Mouse (Mus musculus) layer of hippocampus, adult 2 months (tissue): ENCODE measurements around the gene Rilpl1. TPM values are rescaled to one million over a fixed set of nuclear protein-coding genes. Genes with fewer than 3 reads are reported as not detected.
"Not testable (repeated sequence)": the region's sequence is repeated elsewhere in the genome, so short reads cannot be mapped to it uniquely, and the experiment has no call there.

Experiments
- DNase-seq, 2 experiments: peaks; one replicate each; pipeline ENCODE4 v3.0.0; 2022; ENCODE audit warnings: low spot score in 2 of 2
- H3K27ac ChIP-seq: fragments of 200-600 bp; 2 replicates; pipeline ENCODE4 v1.8.1; 2022
- H3K4me3 ChIP-seq: fragments of 200-600 bp; 2 replicates; pipeline ENCODE4 v1.8.1; 2022; ENCODE audit warnings: mild to moderate bottlenecking
- CTCF ChIP-seq: fragments of 200-600 bp; conservative IDR thresholded peaks from 2 replicates; pipeline ENCODE4 v1.8.1; 2022; ENCODE audit warnings: antibody characterized with exemption, mild to moderate bottlenecking, moderate library complexity
- total RNA-seq, 2 experiments: library from RNA; stranded (reverse); gene quantifications; 2 replicates each; pipeline ENCODE4 v1.2.3; 2021

Gene Rilpl1
- total RNA-seq, 2 experiments from 2014 or later = 69.1 to 78.2 TPM

DNA sequence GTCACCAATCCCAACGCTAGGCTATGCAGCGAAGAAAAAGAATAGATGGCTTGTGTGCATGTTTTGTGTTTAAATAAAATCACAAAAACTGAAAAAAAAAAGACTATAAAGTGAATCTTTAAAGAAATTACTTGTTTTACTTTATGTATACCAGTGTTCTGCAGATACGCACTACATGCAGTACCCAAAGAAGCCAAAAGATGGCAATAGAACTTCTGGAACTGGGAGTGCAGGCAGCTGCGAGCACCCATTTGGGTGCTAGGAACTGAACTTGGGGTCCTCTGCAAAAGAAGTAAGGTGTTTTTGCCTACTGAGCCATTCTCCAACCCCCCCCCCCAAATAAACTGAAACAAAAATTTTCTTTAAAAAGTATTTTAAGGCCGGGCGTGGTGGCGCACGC, 8.2 kb downstream of the Rilpl1 start:
- no peak overlapping the region for H3K27ac ChIP-seq
- peak; percentile 62 for TF ChIP-seq CTCF
- DNase-seq = no peak

DNA sequence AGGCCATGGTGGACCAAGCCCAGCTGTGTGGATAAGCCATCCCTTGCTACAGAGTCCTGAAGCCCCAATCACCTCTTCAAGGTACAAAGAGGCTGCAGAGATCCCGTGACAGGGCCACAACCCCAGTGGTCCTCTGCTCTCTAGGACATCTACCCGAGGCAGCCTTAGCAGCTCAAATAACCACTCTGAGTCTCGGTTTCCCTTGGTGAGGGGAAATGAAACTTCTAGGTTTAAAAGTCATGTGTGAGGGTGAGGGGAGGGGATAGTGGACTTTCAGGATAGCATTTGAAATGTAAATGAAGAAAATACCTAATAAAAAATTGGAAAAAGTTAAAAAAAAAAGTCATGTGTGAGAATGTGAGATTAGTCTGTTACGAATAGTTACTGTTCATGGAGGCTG, 9.6 kb downstream of the Rilpl1 start:
- no peak for DNase-seq
- Histone ChIP-seq H3K27ac (peak overlapping the region; percentile 94), H3K4me3 (no peak overlapping the region)
- TF ChIP-seq CTCF = no peak

More for the DNA sequence above, 8.2 kb downstream of the Rilpl1 start:
- no peak overlapping the region for H3K4me3 ChIP-seq

DNA sequence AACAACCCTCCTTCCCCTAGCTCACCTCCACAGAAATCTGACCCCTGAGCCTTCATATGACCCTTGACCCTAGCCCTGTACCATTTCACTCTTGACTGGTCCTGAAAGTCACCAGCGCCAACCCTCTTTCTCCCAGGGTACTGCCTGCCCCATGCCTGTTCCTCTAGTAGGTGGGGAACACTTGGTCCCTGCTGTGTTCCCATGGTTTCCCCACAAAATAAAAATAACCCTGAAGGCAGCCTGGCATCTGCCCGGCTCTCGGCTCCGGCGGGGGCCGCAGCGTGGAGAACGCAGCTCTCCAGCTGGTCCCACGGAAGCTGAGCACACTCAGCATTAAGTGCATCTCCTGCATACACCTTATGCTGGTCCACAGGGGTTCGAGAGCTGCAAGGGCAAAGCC, 12.5 kb downstream of the Rilpl1 start:
- peak; percentile 86 to 88 for DNase-seq
- peak; percentile 67 for TF ChIP-seq CTCF
- peak overlapping the region; percentile 94 for H3K27ac ChIP-seq
- H3K4me3 ChIP-seq = no peak overlapping the region

DNA sequence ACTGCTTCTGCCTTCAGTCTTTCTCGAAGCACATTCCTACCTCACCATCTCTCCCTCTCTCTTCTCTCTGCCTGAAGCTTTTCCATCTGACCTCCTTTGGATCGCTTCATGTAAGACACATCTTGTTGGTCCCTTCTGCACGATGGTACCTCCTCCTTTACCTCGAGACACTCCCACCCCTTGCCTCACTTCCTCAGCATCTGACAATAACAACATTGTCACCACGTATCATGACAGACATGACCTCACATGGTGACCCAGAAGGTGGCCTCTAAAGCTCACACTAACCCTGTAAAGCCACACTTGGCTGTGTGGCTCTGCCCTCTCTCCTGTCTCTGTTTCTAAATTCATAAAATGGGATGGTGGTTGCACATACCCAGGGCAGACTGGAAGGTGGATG, 15.4 kb downstream of the Rilpl1 start:
- Histone ChIP-seq H3K4me3 (no peak overlapping the region), H3K27ac (peak overlapping the region; percentile 94)
- no peak for DNase-seq
- no peak for TF ChIP-seq CTCF

DNA sequence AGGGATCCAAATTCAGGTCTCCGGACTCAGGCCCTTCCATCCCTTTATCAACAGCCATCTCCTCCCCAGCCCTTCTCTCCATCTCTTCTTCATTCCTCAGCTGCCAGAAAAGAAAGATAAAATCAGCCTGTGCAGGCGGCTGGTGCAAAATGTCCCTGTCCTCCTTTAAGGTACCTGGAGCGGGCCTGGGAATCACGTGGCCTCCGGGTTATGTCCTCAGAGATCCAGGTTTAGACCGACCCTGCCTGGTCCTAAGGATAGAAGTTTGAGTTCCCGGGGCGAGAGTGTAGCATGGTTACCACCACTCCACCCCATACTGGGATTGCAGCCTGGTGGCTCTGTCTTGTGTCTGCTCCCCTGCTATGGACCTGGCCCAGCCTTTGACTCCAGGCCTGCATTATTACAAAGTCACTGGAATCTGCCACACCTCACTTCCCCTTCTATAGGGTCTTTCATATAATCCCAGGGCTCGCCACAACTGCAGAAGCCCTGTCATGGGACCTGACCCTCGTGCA, 20.6 kb downstream of the Rilpl1 start:
- Histone ChIP-seq H3K4me3 (no peak overlapping the region), H3K27ac (peak overlapping the region; percentile 65; the same call in 1 of the 2 replicates)
- TF ChIP-seq CTCF = no peak
- DNase-seq = no peak

DNA sequence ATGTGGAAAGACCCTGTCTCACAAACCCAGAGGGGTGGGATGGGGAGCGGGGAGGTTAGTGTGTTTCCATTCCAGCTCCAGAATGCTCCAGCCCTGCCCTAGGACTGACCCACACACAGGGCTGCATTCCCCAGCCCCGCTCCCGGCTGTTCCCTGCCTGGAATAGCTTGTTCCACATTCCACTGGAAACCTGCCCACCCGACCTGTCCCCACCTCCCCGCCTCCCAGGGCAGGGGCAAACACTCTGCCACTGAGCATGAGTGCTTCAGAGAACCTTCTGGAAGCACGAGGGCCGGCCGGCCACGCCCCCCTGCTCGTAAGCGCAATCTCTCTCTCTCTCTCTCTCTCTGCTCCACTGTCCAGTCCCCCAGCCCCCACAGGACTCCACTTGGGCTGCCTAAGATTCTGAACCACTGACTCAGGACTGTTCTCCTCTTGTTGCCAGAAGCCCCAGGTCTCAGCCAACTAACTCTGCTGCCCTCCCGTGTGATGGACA, 21.4 kb downstream of the Rilpl1 start:
- H3K27ac ChIP-seq = peak overlapping the region; percentile 65
- TF ChIP-seq CTCF = no peak
- DNase-seq = no peak
- no peak overlapping the region for H3K4me3 ChIP-seq

DNA sequence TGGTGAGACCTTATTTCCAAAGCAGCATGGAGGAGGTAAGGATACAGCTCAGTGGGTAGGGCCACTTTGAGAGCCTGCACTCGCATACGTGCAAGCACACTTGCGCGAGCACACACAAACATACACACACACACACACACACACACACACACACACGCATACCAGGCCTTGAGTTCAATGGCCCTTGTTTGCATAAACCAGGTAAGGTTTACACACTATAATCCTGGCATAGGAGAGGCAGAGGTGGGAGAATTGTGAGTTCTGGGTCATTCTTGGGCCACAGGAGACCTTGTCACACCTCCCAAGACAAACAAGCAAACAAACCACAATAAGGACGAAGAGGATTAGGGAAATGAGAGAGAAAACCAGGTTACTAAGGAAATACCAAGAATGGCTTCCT, 22.0 kb downstream of the Rilpl1 start:
- TF ChIP-seq CTCF = no peak
- H3K27ac ChIP-seq = no peak overlapping the region
- no peak for DNase-seq
- H3K4me3 ChIP-seq = no peak overlapping the region

DNA sequence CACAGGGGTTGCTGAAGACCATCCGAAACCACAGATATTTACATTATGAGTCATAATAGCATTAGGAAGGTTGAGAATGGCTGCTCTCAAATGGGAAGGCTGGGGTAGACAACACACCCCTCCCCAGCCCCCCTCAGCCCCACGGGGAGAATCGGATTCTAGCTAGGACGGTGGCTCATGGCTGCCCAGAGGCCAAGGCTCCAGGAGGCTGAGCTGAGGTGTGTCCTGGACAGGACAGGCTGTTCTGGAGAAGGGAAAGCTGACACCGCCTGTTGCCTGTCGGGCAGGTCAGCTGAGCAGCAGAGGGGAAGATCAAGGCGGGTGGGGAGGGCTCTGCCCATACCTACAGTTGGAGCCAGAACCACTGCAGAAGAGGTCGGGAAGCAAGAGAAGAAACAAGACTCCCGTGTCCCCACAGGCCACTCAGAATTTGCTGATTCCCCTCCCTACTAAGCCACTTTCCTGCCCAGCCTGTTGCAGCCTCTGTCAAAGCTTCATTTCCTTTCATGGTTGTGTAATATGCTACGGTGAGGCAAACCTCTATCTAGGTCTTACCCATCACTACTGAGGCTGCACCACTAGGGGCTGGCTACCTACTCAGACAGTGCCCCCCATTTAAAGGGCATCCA, 24.3 kb downstream of the Rilpl1 start:
- TF ChIP-seq CTCF = peak; percentile 28; the same call in 1 of the 2 replicates
- H3K27ac ChIP-seq = peak overlapping the region; percentile 83
- H3K4me3 ChIP-seq = no peak overlapping the region
- DNase-seq = no peak

DNA sequence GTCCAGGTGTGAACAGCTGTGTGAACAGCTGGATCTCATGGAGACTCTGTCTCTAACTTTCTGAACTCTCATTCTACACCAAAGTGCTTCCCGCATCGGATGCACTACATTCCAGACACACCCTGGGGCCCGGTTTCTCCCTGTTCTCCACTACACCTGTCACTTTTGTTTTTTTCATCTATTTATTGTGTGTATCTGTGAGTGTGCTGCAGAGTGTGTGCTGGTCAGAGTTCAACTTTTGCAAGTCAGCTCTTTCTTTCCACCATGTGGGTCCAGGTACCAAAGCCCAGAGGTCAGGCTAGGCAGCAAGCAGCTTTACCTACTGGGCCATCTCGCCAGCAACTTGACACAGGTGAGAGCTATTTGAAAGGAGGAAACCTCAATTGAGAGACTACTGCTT, 26.0 kb downstream of the Rilpl1 start:
- DNase-seq = no peak
- TF ChIP-seq CTCF = no peak
- H3K27ac ChIP-seq = peak overlapping the region; percentile 92
- no peak overlapping the region for H3K4me3 ChIP-seq

DNA sequence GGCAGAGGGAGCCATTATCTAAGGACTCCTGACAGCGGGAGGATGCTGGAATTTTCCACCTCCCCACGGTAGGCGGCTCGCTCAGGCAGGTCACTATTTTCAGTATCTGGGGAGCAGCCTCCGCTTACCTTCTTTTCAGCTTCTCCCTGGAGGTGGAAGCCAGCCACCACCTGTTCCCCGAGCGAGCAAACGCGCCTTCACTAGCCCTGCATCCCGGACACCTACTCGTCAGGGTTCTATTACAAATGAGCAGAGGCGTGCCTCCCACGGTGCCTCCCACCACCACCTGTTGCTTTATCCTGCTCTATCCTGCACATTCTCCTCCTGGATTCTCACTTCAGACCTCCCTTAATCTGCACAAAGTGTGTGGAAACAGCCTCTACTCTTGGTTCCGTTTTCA, 27.4 kb downstream of the Rilpl1 start:
- peak; percentile 84 to 91 for DNase-seq
- Histone ChIP-seq H3K4me3 (no peak overlapping the region), H3K27ac (peak overlapping the region; percentile 92)
- TF ChIP-seq CTCF = no peak

DNA sequence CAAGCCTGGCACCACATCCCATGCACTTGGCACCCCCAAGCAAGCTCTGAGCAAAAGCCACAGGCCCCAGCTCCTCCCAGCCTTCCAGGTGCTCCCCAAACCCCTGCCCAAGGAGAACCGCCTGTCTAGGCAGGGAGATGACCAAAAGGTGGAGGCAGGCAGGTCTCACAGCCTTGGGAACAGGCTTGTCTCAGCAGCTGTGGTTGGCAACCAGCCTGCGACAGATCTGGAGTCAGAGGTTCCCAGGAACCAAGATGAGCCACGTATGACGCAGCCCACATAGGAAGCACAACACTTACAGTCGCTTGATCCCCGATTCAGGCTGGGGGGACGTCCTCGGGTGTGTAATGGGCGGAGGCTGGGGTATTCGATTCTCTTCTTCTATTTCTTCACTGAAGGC, 29.6 kb downstream of the Rilpl1 start:
- no peak for DNase-seq
- no peak for TF ChIP-seq CTCF
- Histone ChIP-seq H3K27ac (peak overlapping the region; percentile 85), H3K4me3 (no peak overlapping the region)

DNA sequence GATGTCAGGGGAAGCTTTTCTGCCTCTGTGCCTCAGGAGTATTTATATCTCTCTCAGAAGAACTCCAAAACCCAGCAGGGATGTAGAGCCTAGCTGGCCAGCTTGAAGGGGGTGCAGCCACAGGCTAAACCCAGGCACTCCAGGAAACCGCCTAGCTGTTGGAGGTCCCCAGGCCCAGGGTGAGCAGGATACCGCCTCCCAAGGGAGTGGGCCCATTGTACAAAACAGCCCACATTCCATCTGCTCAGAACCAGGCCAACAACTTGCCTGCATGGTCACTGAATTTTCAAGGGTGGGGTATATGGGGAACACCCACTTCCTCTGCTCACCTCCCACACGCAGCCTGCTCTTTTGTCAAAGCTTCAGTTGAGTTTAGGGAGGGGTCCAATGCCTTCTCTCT, 30.6 kb downstream of the Rilpl1 start:
- DNase-seq = peak; percentile 41 to 48
- TF ChIP-seq CTCF = no peak
- Histone ChIP-seq H3K4me3 (no peak overlapping the region), H3K27ac (peak overlapping the region; percentile 85)

DNA sequence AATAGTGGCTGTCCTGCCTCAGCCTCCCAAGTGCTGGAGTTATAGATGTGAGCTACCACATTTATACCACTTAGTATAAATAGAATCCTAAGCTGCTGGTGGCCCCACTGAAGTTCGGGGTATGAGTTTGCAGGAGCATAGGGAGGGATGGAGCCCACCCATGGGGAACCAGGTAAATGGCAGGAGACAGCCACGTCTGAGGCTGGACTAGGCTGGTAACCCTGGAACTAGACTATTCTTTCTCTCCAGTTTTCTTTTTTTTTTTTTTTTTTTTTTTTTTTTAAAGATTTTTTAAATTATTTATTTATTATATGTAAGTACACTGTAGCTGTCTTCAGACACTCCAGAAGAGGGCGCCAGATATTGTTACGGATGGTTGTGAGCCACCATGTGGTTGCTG, 31.2 kb downstream of the Rilpl1 start:
- peak overlapping the region; percentile 69 for H3K27ac ChIP-seq
- H3K4me3 ChIP-seq, DNase-seq: not testable (repeated sequence)

DNA sequence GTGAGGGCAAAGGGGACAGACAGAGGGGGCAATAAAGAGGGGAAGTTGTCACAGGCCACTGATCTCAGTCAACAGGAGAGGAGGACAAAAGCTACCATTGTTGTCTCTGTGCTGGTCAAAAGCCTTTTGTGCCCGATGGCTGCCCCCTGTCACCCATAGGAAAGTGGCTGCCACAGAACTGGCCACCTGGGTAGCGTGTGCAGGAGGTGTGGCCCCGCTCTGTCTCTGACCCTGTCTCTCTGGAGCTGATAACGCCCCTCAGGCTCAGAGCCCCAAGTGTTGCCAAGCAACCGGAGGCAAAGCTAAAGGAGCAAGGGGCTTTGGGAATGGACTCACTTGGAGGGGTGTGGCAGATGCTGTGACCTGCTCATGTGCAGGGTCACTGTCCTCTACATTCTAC, 32.2 kb downstream of the Rilpl1 start:
- H3K4me3 ChIP-seq = no peak overlapping the region
- TF ChIP-seq CTCF = no peak
- DNase-seq = no peak
- H3K27ac ChIP-seq = peak overlapping the region; percentile 69
